Mouse (Mus musculus): Measurements from ENCODE around the gene Rab8a. TPM values are rescaled to one million over a fixed set of nuclear protein-coding genes. Genes with fewer than 3 reads are reported as not detected.

Gene Rab8a
- polyA plus RNA-seq, 1 experiment from 2014 or later = 77.6 TPM

DNA sequence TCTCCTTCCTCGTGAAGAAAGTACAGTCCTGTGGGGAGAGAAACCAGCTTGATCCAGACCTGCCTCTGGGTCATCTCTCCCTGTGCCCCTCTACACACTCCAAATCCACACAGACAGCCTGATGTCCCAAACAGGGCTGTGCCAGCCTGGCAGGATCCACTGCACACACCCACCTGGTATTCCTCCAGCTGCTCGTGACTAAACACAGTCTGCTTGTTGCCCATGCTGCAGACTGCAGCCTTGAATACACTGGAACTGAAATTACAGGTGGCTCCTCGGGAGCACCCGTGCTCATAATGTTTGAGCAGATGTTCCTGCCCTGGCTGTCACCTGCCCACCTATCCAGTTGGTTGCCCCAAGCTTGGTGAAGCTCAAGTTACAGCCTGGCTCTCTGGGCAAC lies 51.8 kb downstream of the Rab8a start, which contains the start of gene Cib3:
Gene Cib3, minus strand, starts transcription at position 87 of the 400 bp plus-strand sequence.
- Histone ChIP-seq H3K27ac (replicated peaks) (no peak within 1 kb of the TSS), H3K4me1 (no peaks in the 10 kb centered on the region), H3K4me2 (no peak within 1 kb of the TSS), H3K9ac (no peak within 1 kb of the TSS), H3K9me3 (no peaks in the 10 kb centered on the region), H3K36me3 (no peaks in the 10 kb centered on the region), H3K4me3 (no peak within 1 kb of the TSS), H3K27me3 (replicated peaks) (peaks cover 42% of the 10 kb centered on the region)
- ATAC-seq (ENCODE audit: extremely low read depth, insufficient number of reproducible peaks, low FRiP score, low TSS enrichment) = no peak
- 49% methylated on average over 4 of the region's 4 CpGs for WGBS

DNA sequence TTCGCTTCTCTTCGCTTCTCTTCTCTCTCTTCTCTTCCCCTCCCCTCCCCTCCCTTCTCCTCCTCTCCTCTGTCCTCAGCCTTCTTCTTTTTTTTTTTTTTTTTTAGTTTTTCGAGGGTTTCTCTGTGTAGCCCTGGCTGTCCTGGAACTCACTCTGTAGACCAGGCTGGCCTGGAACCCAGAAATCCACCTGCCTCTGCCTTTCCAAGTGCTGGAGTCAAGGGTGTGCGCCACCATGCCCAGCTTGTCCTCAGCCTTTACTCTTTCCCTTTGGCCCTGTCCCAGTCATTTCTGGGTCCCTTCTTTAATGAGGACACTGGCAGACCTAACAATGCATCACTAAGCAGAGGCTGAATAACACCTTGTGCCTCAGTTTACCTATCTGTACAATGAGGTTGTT lies 52.5 kb downstream of the Rab8a start, which contains the start of gene Gm11034:
Gene Gm11034, minus strand, starts transcription at position 101 of the 400 bp plus-strand sequence.
- no peak for ATAC-seq (ENCODE audit: extremely low read depth, insufficient number of reproducible peaks, low FRiP score, low TSS enrichment)
- Histone ChIP-seq H3K4me3 (no peak within 1 kb of the TSS), H3K36me3 (no peaks in the 10 kb centered on the region), H3K27me3 (replicated peaks) (peaks cover 49% of the 10 kb centered on the region), H3K4me2 (no peak within 1 kb of the TSS), H3K27ac (replicated peaks) (no peak within 1 kb of the TSS), H3K4me1 (no peaks in the 10 kb centered on the region), H3K9ac (no peak within 1 kb of the TSS), H3K9me3 (no peaks in the 10 kb centered on the region)
- WGBS = 67% methylated on average over 4 of the region's 4 CpGs

DNA sequence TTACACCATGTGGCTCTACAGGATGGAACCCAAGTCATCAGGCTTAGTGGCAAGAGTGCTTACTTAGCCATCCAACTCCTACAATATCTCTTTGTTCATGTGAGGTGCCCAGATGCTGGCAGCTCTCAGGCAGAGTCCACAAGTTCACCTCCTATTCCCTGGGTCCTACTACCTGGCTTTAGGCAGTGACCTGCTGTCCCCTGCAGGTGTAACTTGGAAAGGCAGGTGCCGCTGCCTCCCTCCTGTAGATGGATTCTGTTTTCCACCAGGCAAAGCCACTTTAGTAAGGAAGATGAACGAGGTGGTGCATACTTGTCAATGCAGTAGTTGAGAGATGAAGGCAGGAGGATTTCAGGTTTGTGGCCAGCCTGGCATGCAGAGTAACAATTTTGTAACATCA lies 54.1 kb downstream of the Rab8a start:
- H3K4me1 ChIP-seq = peaks cover under 1% of the 10 kb centered on the region; the same call in 1 of the 2 replicates
- peaks cover 51% of the 10 kb centered on the region for H3K27me3 ChIP-seq (replicated peaks)
- H3K9ac ChIP-seq = no peak overlapping the region
- no peaks in the 10 kb centered on the region for H3K36me3 ChIP-seq
- H3K9me3 ChIP-seq = no peaks in the 10 kb centered on the region
- no peak overlapping the region for H3K4me2 ChIP-seq
- ATAC-seq (ENCODE audit: extremely low read depth, insufficient number of reproducible peaks, low FRiP score, low TSS enrichment) = no peak
- no peak overlapping the region for H3K27ac ChIP-seq (replicated peaks)
- H3K4me3 ChIP-seq = no peak overlapping the region
- WGBS = 33% methylated on average over 2 of the region's 2 CpGs

DNA sequence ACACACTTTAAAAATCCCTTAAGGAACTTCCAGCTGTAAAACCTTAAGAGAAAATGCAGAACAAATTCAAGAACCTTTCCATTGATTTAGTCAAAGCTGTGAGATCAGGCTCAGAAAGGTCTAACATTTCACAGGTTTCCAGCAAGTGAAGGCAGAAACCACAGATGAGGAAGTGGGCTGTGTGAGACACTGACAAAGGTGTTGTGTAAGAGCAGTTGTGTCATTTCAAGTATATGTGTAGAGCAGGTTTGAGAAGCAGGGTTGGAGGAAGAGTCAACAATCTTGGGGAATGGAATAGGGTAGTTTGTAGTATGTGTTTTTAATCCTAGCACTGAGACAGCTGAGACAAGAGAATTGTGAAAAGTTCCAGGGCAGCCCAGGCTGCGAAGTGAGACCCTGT lies 54.9 kb downstream of the Rab8a start:
- Histone ChIP-seq H3K36me3 (0 out of 2 replicates have a peak, but pooled peaks cover 2% of the 10 kb centered on the region), H3K27ac (replicated peaks) (no peak overlapping the region), H3K9me3 (no peaks in the 10 kb centered on the region), H3K4me2 (no peak overlapping the region), H3K4me1 (peaks cover 8% of the 10 kb centered on the region), H3K9ac (no peak overlapping the region), H3K4me3 (no peak overlapping the region), H3K27me3 (replicated peaks) (peaks cover 51% of the 10 kb centered on the region)
- WGBS = 39% methylated on average over 1 of the region's 1 CpGs
- ATAC-seq (ENCODE audit: extremely low read depth, insufficient number of reproducible peaks, low FRiP score, low TSS enrichment) = no peak

DNA sequence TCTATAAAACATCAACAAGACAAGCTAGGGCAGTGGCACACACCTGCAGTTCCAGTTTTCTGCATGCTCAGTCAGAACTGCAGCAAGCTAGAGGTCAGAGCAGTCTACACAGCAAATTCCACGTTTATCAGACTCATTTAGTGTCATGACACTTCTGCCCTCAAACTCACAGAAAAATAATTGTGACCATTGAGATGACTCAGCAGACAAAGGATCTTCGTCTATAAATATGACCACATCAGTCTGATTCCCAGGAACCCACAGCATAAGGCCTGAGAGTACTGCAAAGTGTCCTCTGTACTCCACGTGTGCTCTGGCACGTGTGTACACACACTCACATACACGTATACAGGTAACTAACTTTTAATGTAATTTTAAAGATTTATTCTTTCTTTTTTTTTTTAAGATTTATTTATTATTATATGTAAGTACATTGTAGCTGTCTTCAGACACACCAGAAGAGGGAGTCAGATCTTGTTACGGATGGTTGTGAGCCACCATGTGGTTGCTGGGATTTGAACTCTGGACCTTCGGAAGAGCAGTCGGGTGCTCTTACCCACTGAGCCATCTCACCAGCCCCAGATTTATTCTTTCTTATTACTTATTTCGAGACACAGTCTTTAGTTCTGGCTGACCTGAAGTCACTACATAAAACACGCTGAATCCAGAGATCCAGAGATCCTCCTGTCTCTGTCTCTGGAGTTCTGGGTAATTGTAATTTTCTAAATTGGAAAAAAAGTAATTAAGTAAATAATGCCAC lies 58.0 kb downstream of the Rab8a start:
- Histone ChIP-seq H3K36me3 (peaks cover 33% of the 10 kb centered on the region), H3K9ac (0 out of 2 replicates have a peak overlapping the region, but pooled peaks have one; percentile 61), H3K27ac (replicated peaks) (peak overlapping the region; percentile 67), H3K9me3 (no peaks in the 10 kb centered on the region), H3K4me2 (peak overlapping the region; percentile 83), H3K27me3 (replicated peaks) (peaks cover 40% of the 10 kb centered on the region), H3K4me1 (peaks cover 10% of the 10 kb centered on the region), H3K4me3 (peak overlapping the region; percentile 65)
- 79% methylated on average over 10 of the region's 10 CpGs for WGBS
- ATAC-seq (ENCODE audit: extremely low read depth, insufficient number of reproducible peaks, low FRiP score, low TSS enrichment) = no peak

DNA sequence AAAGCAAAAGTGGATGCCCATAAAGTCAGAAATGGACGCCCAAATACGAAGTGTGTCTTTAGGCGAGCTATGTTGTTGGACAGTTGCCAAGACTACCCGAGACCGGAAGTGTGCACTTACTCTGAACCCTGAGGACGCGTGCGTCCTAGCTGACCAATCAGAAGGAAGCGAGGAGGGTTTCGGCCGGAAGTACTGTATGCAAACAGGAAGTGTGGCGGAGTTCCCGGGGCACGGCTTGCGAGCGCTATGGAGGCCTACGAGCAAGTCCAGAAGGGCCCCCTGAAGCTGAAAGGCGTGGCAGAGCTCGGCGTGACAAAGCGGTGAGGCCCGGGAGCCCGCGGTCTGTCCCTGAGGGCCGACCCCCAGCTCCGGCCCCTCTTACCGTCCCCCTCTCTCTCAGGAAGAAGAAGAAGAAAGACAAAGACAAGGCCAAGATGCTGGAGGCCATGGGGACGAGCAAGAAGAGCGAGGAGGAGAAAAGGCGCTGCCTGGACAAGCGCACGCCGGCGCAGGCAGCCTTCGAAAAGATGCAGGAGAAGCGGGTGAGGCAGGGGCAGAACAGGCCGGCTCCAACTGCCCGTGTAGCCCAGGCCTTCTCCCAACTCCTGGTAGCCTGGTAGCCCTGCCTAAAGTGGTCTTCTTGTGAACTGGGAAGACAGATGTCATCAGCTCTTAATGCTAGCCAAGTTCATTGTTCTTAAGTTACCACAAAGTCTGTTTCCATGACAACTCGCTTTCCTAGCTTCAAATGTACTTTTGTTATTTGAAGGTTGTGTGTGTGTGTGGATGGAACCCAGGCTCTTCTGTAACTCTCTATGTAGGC lies 58.8 kb downstream of the Rab8a start, which contains the start of gene Fam32a:
Gene Fam32a, plus strand, starts transcription at position 190 of the 823 bp plus-strand sequence.
- Histone ChIP-seq H3K9ac (peak within 1 kb of the TSS; percentile 87), H3K27ac (replicated peaks) (peak within 1 kb of the TSS; percentile 67), H3K9me3 (no peaks in the 10 kb centered on the region), H3K4me1 (peaks cover 10% of the 10 kb centered on the region), H3K4me3 (peak within 1 kb of the TSS; percentile 65), H3K36me3 (peaks cover 37% of the 10 kb centered on the region), H3K27me3 (replicated peaks) (peaks cover 32% of the 10 kb centered on the region), H3K4me2 (peak within 1 kb of the TSS; percentile 83)
- peak; percentile 94 for ATAC-seq (ENCODE audit: extremely low read depth, insufficient number of reproducible peaks, low FRiP score, low TSS enrichment)
- WGBS = 15% methylated on average over 39 of the region's 39 CpGs

DNA sequence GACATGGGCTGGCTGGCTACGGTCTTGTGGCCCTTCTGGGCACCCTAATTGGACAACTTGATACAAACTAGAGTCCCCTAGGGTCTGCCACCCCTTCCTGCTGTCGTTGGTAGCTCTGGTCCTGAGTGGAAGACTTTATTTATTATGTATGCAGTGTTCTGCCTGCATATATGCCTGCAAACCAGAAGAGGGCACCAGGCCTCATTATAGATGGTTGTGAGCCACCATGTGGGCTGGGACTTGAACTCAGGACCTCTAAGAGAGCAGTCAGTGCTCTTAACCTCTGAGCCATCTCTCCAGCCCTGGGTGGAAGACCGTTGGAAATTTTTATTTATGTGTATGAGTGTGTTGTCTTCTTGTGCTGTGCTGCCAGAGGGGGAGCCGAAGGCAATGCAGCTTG lies 59.8 kb downstream of the Rab8a start:
- Histone ChIP-seq H3K27ac (replicated peaks) (no peak overlapping the region), H3K4me1 (peaks cover 10% of the 10 kb centered on the region), H3K4me3 (peak overlapping the region; percentile 65), H3K36me3 (peaks cover 37% of the 10 kb centered on the region), H3K4me2 (peak overlapping the region; percentile 83), H3K27me3 (replicated peaks) (peaks cover 23% of the 10 kb centered on the region), H3K9ac (peak overlapping the region; percentile 87; the same call in 1 of the 2 replicates), H3K9me3 (no peaks in the 10 kb centered on the region)
- ATAC-seq (ENCODE audit: extremely low read depth, insufficient number of reproducible peaks, low FRiP score, low TSS enrichment) = no peak
- 83% methylated on average over 4 of the region's 4 CpGs for WGBS

DNA sequence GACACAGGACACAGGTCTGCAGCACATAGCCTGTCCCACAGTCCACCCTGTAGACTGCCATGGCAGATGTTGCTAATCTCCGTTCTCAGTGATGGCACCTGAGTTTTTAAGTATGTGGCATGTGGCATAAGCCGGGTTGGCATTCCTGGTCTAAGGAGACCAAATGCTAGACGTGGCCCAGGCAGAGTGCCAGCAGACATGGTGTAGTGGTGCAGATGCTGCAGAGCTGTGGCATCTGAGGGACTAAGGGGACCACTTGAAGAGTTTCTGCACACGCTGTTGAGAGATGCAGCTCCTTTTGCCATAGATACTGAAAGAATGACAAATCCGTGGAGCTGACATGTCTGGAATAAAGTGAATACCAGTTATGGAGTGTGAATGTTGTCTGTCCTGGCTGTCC lies 61.7 kb downstream of the Rab8a start:
- no peak overlapping the region for H3K27ac ChIP-seq (replicated peaks)
- peaks cover 10% of the 10 kb centered on the region for H3K27me3 ChIP-seq (replicated peaks)
- no peak overlapping the region for H3K4me3 ChIP-seq
- H3K4me1 ChIP-seq = peaks cover 10% of the 10 kb centered on the region
- H3K9me3 ChIP-seq = no peaks in the 10 kb centered on the region
- no peak for ATAC-seq (ENCODE audit: extremely low read depth, insufficient number of reproducible peaks, low FRiP score, low TSS enrichment)
- H3K4me2 ChIP-seq = no peak overlapping the region
- no peak overlapping the region for H3K9ac ChIP-seq
- peaks cover 37% of the 10 kb centered on the region for H3K36me3 ChIP-seq
- WGBS = 82% methylated on average over 5 of the region's 5 CpGs

Other genes starting within 250 kb of the Rab8a start
- gene Zfp961, start 210.2 kb upstream of the Rab8a start, polyA plus RNA-seq (2015; fragmentation: Nextera tagmentation; extraction: Ambion mirVana) = 11.1 and 11.2 TPM in 2 replicates
- 0.60 TPM in 2 replicates for gene Cyp4f18, start 151.6 kb upstream of the Rab8a start, polyA plus RNA-seq (2015; fragmentation: Nextera tagmentation; extraction: Ambion mirVana)
- gene Olfr372, start 120.0 kb upstream of the Rab8a start, polyA plus RNA-seq (2015; fragmentation: Nextera tagmentation; extraction: Ambion mirVana) = not detected in 2 replicates
- not detected in 2 replicates for gene Olfr373, start 78.0 kb upstream of the Rab8a start, polyA plus RNA-seq (2015; fragmentation: Nextera tagmentation; extraction: Ambion mirVana)
- gene Olfr374, start 54.2 kb upstream of the Rab8a start, polyA plus RNA-seq (2015; fragmentation: Nextera tagmentation; extraction: Ambion mirVana) = 0.04 and 0.20 TPM in 2 replicates
- gene Tpm4, start 26.2 kb upstream of the Rab8a start, polyA plus RNA-seq (2015; fragmentation: Nextera tagmentation; extraction: Ambion mirVana) = 358 and 365 TPM in 2 replicates
- gene Hsh2d, start 28.4 kb downstream of the Rab8a start, polyA plus RNA-seq (2015; fragmentation: Nextera tagmentation; extraction: Ambion mirVana) = 0.08 and 0.17 TPM in 2 replicates
- not detected in 2 replicates for gene Cib3, start 51.6 kb downstream of the Rab8a start, polyA plus RNA-seq (2015; fragmentation: Nextera tagmentation; extraction: Ambion mirVana)
- gene Gm11034, start 52.4 kb downstream of the Rab8a start, polyA plus RNA-seq (2015; fragmentation: Nextera tagmentation; extraction: Ambion mirVana) = not detected in 2 replicates
- gene Fam32a, start 58.5 kb downstream of the Rab8a start, polyA plus RNA-seq (2015; fragmentation: Nextera tagmentation; extraction: Ambion mirVana) = 41.6 and 43.9 TPM in 2 replicates
- gene Ap1m1, start 78.8 kb downstream of the Rab8a start, polyA plus RNA-seq (2015; fragmentation: Nextera tagmentation; extraction: Ambion mirVana) = 107 and 116 TPM in 2 replicates
- 15.9 and 19.4 TPM in 2 replicates for gene Gm10282, start 144.1 kb downstream of the Rab8a start, polyA plus RNA-seq (2015; fragmentation: Nextera tagmentation; extraction: Ambion mirVana)
- gene Klf2, start 157.8 kb downstream of the Rab8a start, polyA plus RNA-seq (2015; fragmentation: Nextera tagmentation; extraction: Ambion mirVana) = 14.2 and 15.1 TPM in 2 replicates

Measured in heart, embryonic 13.5 days (tissue).